Mouse (Mus musculus) erythroblast, embryonic 14.5 days (primary cell): ENCODE measurements around the gene Ubqln4. TPM values are rescaled to one million over a fixed set of nuclear protein-coding genes. Genes with fewer than 3 reads are reported as not detected.

Experiments
- H3K27me3 ChIP-seq: 2 replicates; pipeline ENCODE4 v1.6.1; 2012; ENCODE audit warnings: inconsistent platforms; ENCODE audit not compliant: control insufficient read depth
- H3K36me3 ChIP-seq: 2 replicates; pipeline ENCODE4 v1.6.1; 2012; ENCODE audit warnings: mild to moderate bottlenecking, inconsistent platforms; ENCODE audit not compliant: control insufficient read depth
- H3K4me1 ChIP-seq: 2 replicates; pipeline ENCODE4 v1.6.1; 2012; ENCODE audit warnings: inconsistent platforms; ENCODE audit not compliant: control insufficient read depth
- H3K4me3 ChIP-seq: replicated peaks from 2 replicates; pipeline ENCODE3; 2012; ENCODE audit warnings: moderate library complexity, mild to moderate bottlenecking, inconsistent platforms
- H3K9me3 ChIP-seq: 2 replicates; pipeline ENCODE4 v1.6.1; 2012; ENCODE audit warnings: low read length, inconsistent platforms, mixed read lengths; ENCODE audit not compliant: control insufficient read depth
- GATA1 ChIP-seq: IDR thresholded peaks from 2 replicates; pipeline ENCODE4 v1.6.1; 2012; ENCODE audit warnings: low read length, inconsistent platforms, mixed read lengths
- TAL1 ChIP-seq: IDR thresholded peaks from 3 replicates; pipeline ENCODE4 v1.6.1; 2012; ENCODE audit warnings: low read length, inconsistent platforms, mixed read lengths
- polyA plus RNA-seq: library from polyadenylated mRNA; stranded (reverse); fragments of >175 nt; gene quantifications from 2 replicates; pipeline ENCODE4 v1.2.3, GENCODE M21; 2012

Gene Ubqln4
- polyA plus RNA-seq, 1 experiment = 2.6 TPM

DNA sequence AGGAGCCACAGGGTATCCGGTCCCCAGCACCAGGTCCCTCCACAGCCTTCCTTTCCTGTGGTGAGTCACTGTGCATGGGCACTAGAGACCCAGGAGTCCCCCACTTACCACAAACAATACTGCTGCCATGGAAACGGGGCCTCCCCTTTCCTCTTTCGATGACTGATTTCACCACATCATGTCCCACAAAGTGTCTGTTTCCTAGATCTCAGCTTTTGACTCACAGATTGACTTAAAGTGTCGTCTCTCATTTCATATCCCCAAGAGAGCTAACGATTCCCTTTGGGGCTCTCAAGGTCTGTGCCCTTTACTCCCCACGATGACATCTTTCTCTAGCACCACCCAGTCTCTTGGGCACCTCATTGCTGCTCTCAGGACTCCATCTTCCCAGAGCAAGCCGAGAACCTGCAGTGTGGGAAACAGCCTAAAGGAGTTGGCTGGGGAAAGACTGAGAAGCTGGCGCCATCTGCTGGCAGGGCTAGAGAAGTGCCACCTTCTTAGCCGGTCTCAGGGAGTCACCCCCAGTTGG is 31.7 kb upstream of the Ubqln4 start:
- peaks cover 6% of the 10 kb centered on the region for H3K4me1 ChIP-seq
- no peaks in the 10 kb centered on the region for H3K9me3 ChIP-seq
- TF ChIP-seq GATA1 (no peak), TAL1 (no peak)
- H3K27me3 ChIP-seq = peaks cover 4% of the 10 kb centered on the region
- H3K36me3 ChIP-seq = no peaks in the 10 kb centered on the region
- H3K4me3 ChIP-seq = no peak overlapping the region

GRCm38 (mm10) chr3:88523027-88523426 is 30.5 kb upstream of the Ubqln4 start:
- TF ChIP-seq TAL1 = no peak
- Histone ChIP-seq H3K4me3 (no peak overlapping the region), H3K9me3 (no peaks in the 10 kb centered on the region), H3K36me3 (no peaks in the 10 kb centered on the region), H3K4me1 (peaks cover 13% of the 10 kb centered on the region), H3K27me3 (peaks cover 2% of the 10 kb centered on the region)

GRCm38 (mm10) chr3:88525021-88525420 is 28.5 kb upstream of the Ubqln4 start:
- Histone ChIP-seq H3K4me1 (peaks cover 20% of the 10 kb centered on the region), H3K27me3 (no peaks in the 10 kb centered on the region), H3K36me3 (no peaks in the 10 kb centered on the region), H3K4me3 (no peak overlapping the region), H3K9me3 (no peaks in the 10 kb centered on the region)
- TF ChIP-seq TAL1 (no peak), GATA1 (no peak)

GRCm38 (mm10) chr3:88526157-88527131 is 27.1 kb upstream of the Ubqln4 start:
- H3K27me3 ChIP-seq = no peaks in the 10 kb centered on the region
- no peak overlapping the region for H3K4me3 ChIP-seq
- no peaks in the 10 kb centered on the region for H3K9me3 ChIP-seq
- H3K4me1 ChIP-seq = peaks cover 33% of the 10 kb centered on the region
- no peaks in the 10 kb centered on the region for H3K36me3 ChIP-seq
- TF ChIP-seq GATA1 = 0 out of 2 replicates have a peak, but pooled peaks have one; percentile 27
- no peak for TF ChIP-seq TAL1

DNA sequence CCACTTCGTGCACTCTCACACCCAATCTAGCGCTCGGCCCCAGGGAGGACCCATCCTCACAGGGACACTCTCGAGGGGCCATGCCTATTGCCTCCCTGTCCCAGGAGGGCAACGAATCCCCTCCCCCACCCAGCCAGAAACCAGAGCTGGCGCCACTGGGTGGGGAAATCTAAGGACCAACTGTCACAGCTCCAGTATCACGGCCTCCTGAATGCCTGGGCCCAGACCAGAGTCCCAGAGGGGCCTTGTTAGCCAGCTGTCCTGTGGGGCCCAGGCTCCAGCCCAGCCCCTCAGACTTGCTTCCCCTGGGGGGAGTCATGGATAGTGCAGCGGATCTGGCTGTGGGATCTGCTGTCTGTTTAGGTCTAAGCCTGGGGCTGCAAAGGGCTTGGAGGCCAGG is 26.0 kb upstream of the Ubqln4 start:
- Histone ChIP-seq H3K9me3 (no peaks in the 10 kb centered on the region), H3K36me3 (no peaks in the 10 kb centered on the region), H3K4me3 (no peak overlapping the region), H3K4me1 (peaks cover 41% of the 10 kb centered on the region), H3K27me3 (peaks cover 4% of the 10 kb centered on the region)
- TF ChIP-seq TAL1 = no peak
- TF ChIP-seq GATA1 = no peak

DNA sequence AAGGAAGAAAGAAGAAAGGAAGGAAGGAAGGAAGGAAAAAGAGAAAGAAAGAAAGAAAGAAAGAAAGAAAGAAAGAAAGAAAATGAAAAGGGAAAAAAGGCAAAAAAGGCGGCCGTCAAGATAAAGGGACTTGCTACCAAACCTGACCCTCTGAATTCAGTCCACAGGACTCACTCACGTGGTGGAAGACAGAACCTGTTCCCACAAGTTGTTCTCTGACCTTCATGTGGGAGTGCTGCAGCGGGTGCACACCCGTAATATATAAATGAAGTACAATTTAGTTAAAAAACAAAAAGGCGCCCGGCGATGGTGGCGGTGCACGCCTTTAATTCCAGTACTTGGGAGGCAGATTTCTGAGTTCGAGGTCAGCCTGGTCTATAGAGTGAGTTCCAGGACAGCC is 24.9 kb upstream of the Ubqln4 start:
- Histone ChIP-seq H3K4me1 (peaks cover 52% of the 10 kb centered on the region), H3K27me3 (peaks cover 15% of the 10 kb centered on the region), H3K36me3 (no peaks in the 10 kb centered on the region), H3K9me3 (no peaks in the 10 kb centered on the region), H3K4me3 (no peak overlapping the region)
- TF ChIP-seq TAL1 (no peak), GATA1 (no peak)

DNA sequence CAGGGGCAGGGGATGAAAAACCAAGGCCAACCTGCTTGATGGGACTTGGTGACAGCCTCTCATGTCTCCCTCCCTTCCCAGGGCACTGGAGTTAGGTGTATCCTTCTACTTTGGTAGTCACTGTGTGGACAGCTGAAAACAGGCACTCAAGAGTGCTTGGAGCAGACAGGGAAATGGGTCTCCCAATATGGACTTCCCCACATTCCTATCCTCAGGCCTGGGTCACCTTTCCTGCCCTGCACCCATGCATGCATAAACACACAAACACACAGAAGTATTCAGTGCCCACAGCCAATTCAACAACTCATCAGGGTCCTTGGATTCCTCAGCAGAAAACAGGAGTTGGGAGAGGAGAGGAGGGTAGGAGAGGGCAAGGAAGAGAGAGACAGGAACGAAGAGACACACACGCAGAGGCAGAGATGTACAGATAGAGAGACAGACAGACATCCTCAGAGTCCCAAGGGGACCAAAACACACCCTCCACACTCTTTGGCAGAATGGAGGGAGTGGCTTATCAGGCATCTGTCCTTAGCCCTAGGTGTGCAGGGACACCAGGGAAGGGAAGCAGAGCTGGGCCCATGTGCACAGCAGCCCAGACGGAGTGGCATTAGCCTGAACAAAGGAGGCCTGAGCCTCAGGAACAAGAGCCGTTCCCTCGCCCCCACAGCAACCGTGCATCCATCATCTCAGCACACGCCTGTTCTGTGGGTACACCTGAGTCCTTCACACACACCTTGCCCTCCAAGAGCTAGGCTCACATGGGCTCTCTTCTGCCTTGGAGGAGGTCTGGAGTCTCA is 24.2 kb upstream of the Ubqln4 start:
- peaks cover 18% of the 10 kb centered on the region for H3K27me3 ChIP-seq

GRCm38 (mm10) chr3:88530082-88530864 is 23.3 kb upstream of the Ubqln4 start:
- Histone ChIP-seq H3K9me3 (no peaks in the 10 kb centered on the region), H3K27me3 (peaks cover 20% of the 10 kb centered on the region), H3K4me3 (no peak overlapping the region), H3K4me1 (peaks cover 59% of the 10 kb centered on the region), H3K36me3 (no peaks in the 10 kb centered on the region)
- TF ChIP-seq TAL1 (no peak), GATA1 (no peak)

More for the DNA sequence above, 24.2 kb upstream of the Ubqln4 start:
- Histone ChIP-seq H3K9me3 (no peaks in the 10 kb centered on the region), H3K4me3 (no peak overlapping the region), H3K36me3 (no peaks in the 10 kb centered on the region), H3K4me1 (peaks cover 56% of the 10 kb centered on the region)
- TF ChIP-seq GATA1 = no peak
- TF ChIP-seq TAL1 = no peak
